Mouse (Mus musculus) spleen, adult 2 months (tissue): ENCODE data around the gene Syce2. TPM values are rescaled to one million over a fixed set of nuclear protein-coding genes. Genes with fewer than 3 reads are reported as not detected.

Experiments
- DNase-seq, 2 experiments: peaks; one replicate each; pipeline versions ENCODE4 v3.0.0 to v3.0.0-alpha.2; 2012 to 2021; ENCODE audit warnings: low spot score in 2 of 2, low read depth in 1 of 2
- H3K27ac ChIP-seq: fragments of 200-500 bp; 2 replicates; pipeline ENCODE4 v1.5.1; 2012; ENCODE audit warnings: low read length, inconsistent platforms; ENCODE audit not compliant: insufficient read depth
- H3K27me3 ChIP-seq: fragments of 200-500 bp; 2 replicates; pipeline ENCODE4 v1.6.1; 2012; ENCODE audit warnings: mild to moderate bottlenecking, moderate library complexity, low read length, inconsistent platforms; ENCODE audit not compliant: control insufficient read depth, insufficient read depth
- H3K36me3 ChIP-seq: fragments of 200-500 bp; 2 replicates; pipeline ENCODE4 v1.6.1; 2012; ENCODE audit warnings: mild to moderate bottlenecking, low read length, inconsistent platforms; ENCODE audit not compliant: control insufficient read depth, insufficient read depth
- H3K4me1 ChIP-seq: fragments of 200-500 bp; 2 replicates; pipeline ENCODE4 v1.6.1; 2011; ENCODE audit warnings: inconsistent platforms; ENCODE audit not compliant: control insufficient read depth, insufficient read depth, insufficient read length
- H3K4me3 ChIP-seq: fragments of 200-500 bp; 2 replicates; pipeline ENCODE4 v1.5.1; 2011; ENCODE audit warnings: mild to moderate bottlenecking, inconsistent platforms; ENCODE audit not compliant: insufficient read depth, insufficient read length; ENCODE audit errors: extremely low read depth
- CTCF ChIP-seq: fragments of 200-500 bp; IDR thresholded peaks from 2 replicates; pipeline ENCODE4 v1.5.1; 2011; ENCODE audit warnings: mild to moderate bottlenecking, inconsistent platforms; ENCODE audit not compliant: insufficient read depth, insufficient read length, insufficient replicate concordance; ENCODE audit errors: extremely low read depth
- POLR2A ChIP-seq: fragments of 200-500 bp; IDR thresholded peaks from 2 replicates; pipeline ENCODE4 v1.6.1; 2011; ENCODE audit warnings: low read depth, low read length, inconsistent platforms
- WGBS: fragments of 180-500 bp; shearing (Covaris S2); methylation state at CpG from one replicate; pipeline ENCODE4 v1.1.7; 2018; 5-methylcytosine and 5-hydroxymethylcytosine counted together
- polyA plus RNA-seq: library from polyadenylated mRNA; depleted of rRNA; stranded (reverse); fragments of >200 nt; gene quantifications from 2 replicates; pipeline ENCODE4 v1.2.3, GENCODE M21; 2012

Gene Syce2
- polyA plus RNA-seq, 1 experiment: 1.8 TPM

DNA sequence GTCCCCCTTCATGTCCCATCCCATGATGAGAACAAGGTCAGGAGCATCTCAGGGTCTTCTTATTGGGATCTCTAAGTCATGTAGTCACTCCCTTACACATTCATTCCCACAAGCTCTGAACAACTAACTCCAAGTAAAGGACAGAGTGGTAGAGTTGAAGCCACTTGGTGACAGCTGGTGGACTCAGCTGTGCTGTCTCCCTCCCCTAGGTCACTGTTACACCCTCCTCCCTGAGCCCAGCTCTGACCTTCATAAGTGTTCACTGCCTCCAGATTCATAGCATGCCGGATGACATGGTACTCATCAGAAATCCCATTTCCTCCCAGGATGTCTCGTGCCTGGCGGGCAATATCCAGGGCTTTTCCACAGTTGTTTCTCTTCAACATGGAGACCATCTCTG lies 16.4 kb downstream of the Syce2 start:
- H3K27ac ChIP-seq: no peak overlapping the region
- TF ChIP-seq CTCF (no peak), POLR2A (no peak)
- H3K4me3 ChIP-seq: no peak overlapping the region
- no peak for DNase-seq
- WGBS: 92% methylated on average over 3 of the region's 3 CpGs
- H3K36me3 ChIP-seq: 0 out of 2 replicates have a peak, but pooled peaks cover 3% of the 10 kb centered on the region
- H3K27me3 ChIP-seq: no peaks in the 10 kb centered on the region
- H3K4me1 ChIP-seq: no peaks in the 10 kb centered on the region

DNA sequence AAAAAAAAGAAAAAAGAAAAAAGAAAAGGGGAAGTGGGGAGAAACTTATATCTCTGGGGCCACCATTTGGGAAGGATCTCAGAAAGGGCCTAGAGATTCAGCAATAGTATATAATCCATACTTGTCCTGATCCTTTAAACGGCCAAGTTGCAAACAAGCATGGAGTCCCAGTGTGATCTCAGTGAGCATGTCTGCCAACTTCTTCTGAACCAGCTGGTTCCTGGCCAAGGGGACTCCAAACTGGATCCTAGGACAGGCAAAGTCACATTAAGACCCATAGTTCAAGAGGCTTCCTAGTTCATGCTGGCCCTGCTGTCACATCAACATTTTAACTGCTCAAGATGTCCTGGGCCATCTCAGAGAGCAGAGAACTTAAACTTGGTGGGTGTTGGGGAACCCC lies 17.2 kb downstream of the Syce2 start:
- DNase-seq: no peak
- 83% methylated on average over 1 of the region's 1 CpGs for WGBS
- no peak overlapping the region for H3K4me3 ChIP-seq
- TF ChIP-seq POLR2A (no peak), CTCF (no peak)
- no peak overlapping the region for H3K27ac ChIP-seq
- H3K36me3 ChIP-seq: 0 out of 2 replicates have a peak, but pooled peaks cover 3% of the 10 kb centered on the region
- no peaks in the 10 kb centered on the region for H3K4me1 ChIP-seq
- H3K27me3 ChIP-seq: no peaks in the 10 kb centered on the region

DNA sequence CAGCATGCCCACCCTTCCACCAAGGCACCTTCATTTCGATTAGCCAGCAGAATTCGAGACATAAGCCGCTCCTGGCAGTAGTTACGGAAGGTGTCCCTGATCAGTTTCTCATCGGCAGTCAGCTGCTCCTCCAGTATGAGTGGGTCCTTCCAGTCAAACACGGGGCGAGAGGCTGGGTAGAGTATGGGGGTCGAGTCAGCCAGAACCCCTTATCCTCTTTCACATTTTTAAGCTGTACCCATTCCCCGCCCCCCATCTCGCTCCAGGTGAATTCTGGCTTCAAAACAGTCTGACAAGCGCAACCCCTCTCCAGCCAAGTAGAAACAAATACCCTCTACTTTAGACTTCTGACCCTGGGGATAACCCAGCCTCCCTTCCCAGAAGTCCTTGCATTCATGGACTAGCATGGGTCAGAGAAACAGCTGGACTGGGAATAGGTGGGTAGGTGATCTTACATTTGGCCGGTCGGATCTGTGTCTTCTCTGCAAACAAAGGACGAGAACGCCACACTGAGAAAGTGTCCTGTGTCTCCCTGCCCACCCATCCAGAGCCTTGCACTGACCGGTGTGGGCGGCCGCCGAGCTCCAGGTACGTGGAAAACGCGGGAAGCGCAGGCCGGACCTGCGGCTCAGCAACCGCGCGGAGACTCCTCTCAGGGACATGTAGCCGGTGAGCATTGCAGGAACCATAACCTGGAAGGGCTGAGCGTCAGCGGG lies 21.2 kb downstream of the Syce2 start:
- DNase-seq: no peak
- H3K4me3 ChIP-seq: peak overlapping the region; percentile 72
- no peak overlapping the region for H3K27ac ChIP-seq
- 19% methylated on average over 31 of the region's 31 CpGs for WGBS
- H3K4me1 ChIP-seq: no peaks in the 10 kb centered on the region
- no peaks in the 10 kb centered on the region for H3K36me3 ChIP-seq
- no peaks in the 10 kb centered on the region for H3K27me3 ChIP-seq
- TF ChIP-seq CTCF: no peak
- TF ChIP-seq POLR2A: no peak

DNA sequence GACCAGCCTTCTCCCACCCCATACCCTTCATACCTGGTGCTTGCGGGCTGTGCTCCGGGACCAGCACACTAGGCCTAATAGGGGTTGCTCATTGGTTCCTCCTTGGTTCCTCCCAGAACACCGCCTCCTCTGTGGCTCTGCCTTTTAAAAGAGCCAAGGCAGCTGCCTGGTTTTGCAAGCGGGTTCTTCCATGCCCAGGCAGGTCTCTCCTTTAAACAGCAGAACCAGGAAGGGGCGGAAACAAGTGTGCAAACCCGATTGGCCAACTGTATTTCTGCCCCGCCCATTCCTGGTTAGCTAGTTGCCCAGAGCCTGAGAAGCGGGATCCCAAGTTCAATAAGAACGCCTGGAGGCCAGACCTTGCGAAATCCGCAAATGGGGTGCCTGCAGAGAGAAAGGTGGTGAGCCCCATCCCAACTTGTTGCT lies 21.8 kb downstream of the Syce2 start, which contains the start of gene Gcdh:
TSS of gene Gcdh (minus strand) at position 213 of the 426 bp plus-strand sequence.
- Histone ChIP-seq H3K4me3 (peak within 1 kb of the TSS; percentile 72), H3K27ac (no peak within 1 kb of the TSS), H3K27me3 (no peaks in the 10 kb centered on the region), H3K36me3 (no peaks in the 10 kb centered on the region), H3K4me1 (no peaks in the 10 kb centered on the region)
- peak; percentile 84 to 86 for DNase-seq
- 2% methylated on average over 11 of the region's 11 CpGs for WGBS
- TF ChIP-seq POLR2A: 0 out of 2 replicates have a peak, but pooled peaks have one; percentile 9
- no peak for TF ChIP-seq CTCF

DNA sequence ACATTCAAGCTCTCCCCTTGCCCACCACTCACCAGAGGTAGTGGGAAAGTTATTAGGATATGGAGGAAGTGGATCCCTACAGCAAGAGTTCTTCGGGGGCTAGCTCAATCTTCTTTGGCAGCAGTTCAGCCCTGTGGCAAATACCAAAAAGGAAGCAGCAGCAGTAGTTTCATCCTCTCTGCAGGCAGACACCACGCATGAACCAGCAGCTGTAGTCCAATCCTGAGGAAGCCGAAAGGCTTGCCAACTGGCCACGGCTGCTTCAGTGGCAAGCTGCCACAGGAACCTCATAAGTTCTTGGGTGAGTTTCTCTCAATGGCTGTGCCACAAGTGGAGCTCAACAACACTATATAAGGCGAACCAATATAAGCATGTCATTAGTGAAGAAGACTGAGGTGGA lies 24.1 kb downstream of the Syce2 start:
- DNase-seq: no peak
- 88% methylated on average over 5 of the region's 5 CpGs for WGBS
- no peak for TF ChIP-seq CTCF
- no peak for TF ChIP-seq POLR2A
- Histone ChIP-seq H3K4me1 (no peaks in the 10 kb centered on the region), H3K27me3 (no peaks in the 10 kb centered on the region), H3K27ac (no peak overlapping the region), H3K4me3 (no peak overlapping the region), H3K36me3 (no peaks in the 10 kb centered on the region)

DNA sequence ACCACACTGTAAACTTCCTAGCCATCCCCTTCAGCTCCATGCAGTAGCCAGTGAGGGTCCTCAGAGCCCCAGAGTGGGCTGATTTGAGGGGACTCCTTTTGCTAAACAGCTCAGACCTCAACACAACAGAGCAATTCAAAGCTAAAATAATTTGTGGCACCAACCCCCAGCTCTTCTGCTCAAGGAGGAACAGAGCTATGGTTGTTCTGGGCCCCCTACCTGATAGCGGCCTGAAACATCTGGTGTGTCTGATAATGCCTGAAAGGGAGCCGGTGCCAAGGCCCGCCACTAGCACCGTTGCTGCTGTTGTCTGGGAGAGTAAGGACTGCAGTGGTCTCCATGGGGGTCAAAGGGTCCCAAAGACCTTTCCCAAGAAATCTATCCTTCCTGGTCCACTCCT lies 29.2 kb downstream of the Syce2 start:
- Histone ChIP-seq H3K4me3 (no peak overlapping the region), H3K4me1 (peaks cover 2% of the 10 kb centered on the region; the same call in 1 of the 2 replicates), H3K36me3 (no peaks in the 10 kb centered on the region), H3K27ac (0 out of 2 replicates have a peak overlapping the region, but pooled peaks have one; percentile 2), H3K27me3 (no peaks in the 10 kb centered on the region)
- DNase-seq: no peak
- WGBS: 67% methylated on average over 4 of the region's 4 CpGs
- TF ChIP-seq CTCF (no peak), POLR2A (no peak)

DNA sequence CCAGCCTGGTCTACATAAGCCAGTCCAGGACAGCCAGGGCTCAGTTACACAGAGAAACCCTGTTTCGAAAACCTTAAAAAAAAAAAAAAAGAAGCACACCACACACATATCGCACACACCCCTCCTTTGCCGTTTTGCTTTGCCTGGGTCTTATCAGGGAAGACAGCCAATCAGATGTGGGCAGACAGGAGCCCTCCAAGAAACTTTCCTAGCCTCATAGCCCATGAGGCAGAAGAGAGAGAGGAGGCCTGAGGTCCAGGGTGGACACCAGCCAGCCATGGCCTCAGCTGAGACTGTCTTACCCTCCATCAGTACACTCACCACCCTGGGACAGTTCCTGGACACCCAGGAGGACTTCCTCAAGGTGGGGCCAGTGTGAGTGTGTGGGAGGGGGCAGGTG lies 29.8 kb downstream of the Syce2 start, which contains the start of gene Klf1:
TSS of gene Klf1 (plus strand) at position 177 of the 400 bp plus-strand sequence.
- peak within 1 kb of the TSS; percentile 66 for H3K4me3 ChIP-seq
- WGBS: 70% methylated on average over 3 of the region's 3 CpGs
- DNase-seq: no peak
- H3K27ac ChIP-seq: peak within 1 kb of the TSS; percentile 38; the same call in 1 of the 2 replicates
- H3K36me3 ChIP-seq: no peaks in the 10 kb centered on the region
- H3K27me3 ChIP-seq: no peaks in the 10 kb centered on the region
- no peak for TF ChIP-seq POLR2A
- TF ChIP-seq CTCF: no peak
- peaks cover 2% of the 10 kb centered on the region; the same call in 1 of the 2 replicates for H3K4me1 ChIP-seq
